Mouse (Mus musculus) spleen, embryonic (tissue): ENCODE measurements around the gene Gm5640.
"Not testable (repeated sequence)": the region's sequence is repeated elsewhere in the genome, so short reads cannot be mapped to it uniquely, and the experiment has no call there.

Experiments
- CTCF ChIA-PET: fragments of 350-600 bp; sonication (Branson Sonifier 250); formaldehyde crosslinking; loops from one replicate; lab custom pipeline; 2022; lab: Charles Lee

Gene Gm5640

GRCm38 (mm10) chrX:74645466-74646323 lies at the start of gene Gm5640:
Gm5640 (minus strand) TSS chrX:74645635.
- CTCF ChIA-PET, result not testable (repeated sequence)

DNA sequence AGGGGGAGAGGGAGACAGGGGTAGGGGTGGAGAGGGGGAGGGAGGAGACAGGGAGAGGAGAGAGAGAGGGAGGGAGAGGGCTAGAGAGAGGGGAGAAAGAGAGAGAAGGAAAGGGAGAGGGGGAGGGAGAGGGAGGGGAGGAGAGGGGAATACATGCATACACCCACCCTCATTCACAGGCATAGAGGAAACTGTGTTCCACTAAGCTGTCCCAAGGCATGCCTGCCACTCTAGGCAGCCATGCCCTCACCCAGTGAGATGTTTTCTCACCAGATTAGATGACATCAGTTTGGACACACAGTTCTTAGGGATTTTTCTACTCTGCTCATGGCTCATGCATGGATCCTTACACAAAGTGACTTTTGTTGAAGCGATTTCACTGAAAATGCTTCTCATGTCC lies 958 bp upstream of the Gm5640 start:
- CTCF ChIA-PET, result not testable (repeated sequence)

- CTCF ChIA-PET, result no interaction called here
Observed at GRCm38 (mm10) chrX:74592379-74592778, 53.1 kb downstream of the Gm5640 start, which contains the start of gene Olfr1325. Olfr1325 (plus strand) TSS chrX:74592679.
